Mouse (Mus musculus) heart, embryonic 16.5 days (tissue): Measurements from ENCODE around the gene Mx1. TPM values are rescaled to one million over a fixed set of nuclear protein-coding genes. Genes with fewer than 3 reads are reported as not detected.

Experiments used
- ATAC-seq: fragments of 200-750 bp; cut with Nextera tagmentation; replicated peaks from 2 replicates; pipeline ENCODE4 v1.8.0; 2017; ENCODE audit warnings: moderate number of reproducible peaks; ENCODE audit not compliant: insufficient read depth, low FRiP score; ENCODE audit errors: extremely low read depth
- H3K27ac ChIP-seq: fragments of 300-500 bp; sonication (generic); 2 replicates; pipeline ENCODE4 v1.5.1; 2014; ENCODE audit warnings: mild to moderate bottlenecking, low read length, control low read depth, moderate library complexity
- H3K27me3 ChIP-seq: fragments of 300-500 bp; sonication (generic); 2 replicates; pipeline ENCODE4 v1.6.1; 2014; ENCODE audit warnings: low read length, mixed read lengths; ENCODE audit not compliant: control insufficient read depth, insufficient read depth
- H3K36me3 ChIP-seq: fragments of 300-500 bp; sonication (generic); 2 replicates; pipeline ENCODE4 v1.6.1; 2014; ENCODE audit not compliant: control insufficient read depth, insufficient read depth
- H3K4me1 ChIP-seq: fragments of 300-500 bp; sonication (generic); 2 replicates; pipeline ENCODE4 v1.6.1; 2014; ENCODE audit warnings: low read length, mixed read lengths; ENCODE audit not compliant: control insufficient read depth, insufficient read depth
- H3K4me2 ChIP-seq: fragments of 300-500 bp; sonication (generic); 2 replicates; pipeline ENCODE4 v1.6.1; 2014; ENCODE audit warnings: low read depth, mild to moderate bottlenecking, control low read depth, low read length
- H3K4me3 ChIP-seq: fragments of 300-500 bp; sonication (generic); 2 replicates; pipeline ENCODE4 v1.5.1; 2014; ENCODE audit warnings: mild to moderate bottlenecking, control low read depth, low read length
- H3K9ac ChIP-seq: fragments of 300-500 bp; sonication (generic); 2 replicates; pipeline ENCODE4 v1.6.1; 2014; ENCODE audit warnings: low read length, control low read depth
- H3K9me3 ChIP-seq: fragments of 300-500 bp; sonication (generic); replicated peaks from 2 replicates; pipeline ENCODE4 v1.6.1; 2016; ENCODE audit warnings: low read length; ENCODE audit not compliant: control insufficient read depth
- WGBS: fragments of 180-500 bp; shearing (Covaris S2); extraction: QIAGEN DNeasy Blood & Tissue Kit; methylation state at CpG from one replicate; pipeline ENCODE4 v1.1.7; 2014; 5-methylcytosine and 5-hydroxymethylcytosine counted together
- polyA plus RNA-seq: library from polyadenylated mRNA; unstranded; fragments of >200 nt; fragmentation: Nextera tagmentation; extraction: Ambion mirVana; gene quantifications from 2 replicates; pipeline ENCODE4 v1.2.1, GENCODE M21; 2015

Mx1 gene
- polyA plus RNA-seq: 0.17 and 0.47 TPM in 2 replicates

GRCm38 (mm10) chr16:97462481-97463181 is at the start of gene Mx1:
TSS of gene Mx1 (minus strand) at chr16:97462907.
- no peak within 1 kb of the TSS for H3K27ac ChIP-seq
- H3K4me3 ChIP-seq: no peak within 1 kb of the TSS
- ATAC-seq: peak; percentile 55; the same call in 1 of the 2 replicates
- H3K4me2 ChIP-seq: no peak within 1 kb of the TSS
- no peaks in the 10 kb centered on the region for H3K27me3 ChIP-seq
- no peaks in the 10 kb centered on the region; the same call in 1 of the 2 replicates for H3K9me3 ChIP-seq
- H3K4me1 ChIP-seq: no peaks in the 10 kb centered on the region
- H3K36me3 ChIP-seq: no peaks in the 10 kb centered on the region
- 45% methylated on average over 4 of the region's 4 CpGs for WGBS
- no peak within 1 kb of the TSS for H3K9ac ChIP-seq

DNA sequence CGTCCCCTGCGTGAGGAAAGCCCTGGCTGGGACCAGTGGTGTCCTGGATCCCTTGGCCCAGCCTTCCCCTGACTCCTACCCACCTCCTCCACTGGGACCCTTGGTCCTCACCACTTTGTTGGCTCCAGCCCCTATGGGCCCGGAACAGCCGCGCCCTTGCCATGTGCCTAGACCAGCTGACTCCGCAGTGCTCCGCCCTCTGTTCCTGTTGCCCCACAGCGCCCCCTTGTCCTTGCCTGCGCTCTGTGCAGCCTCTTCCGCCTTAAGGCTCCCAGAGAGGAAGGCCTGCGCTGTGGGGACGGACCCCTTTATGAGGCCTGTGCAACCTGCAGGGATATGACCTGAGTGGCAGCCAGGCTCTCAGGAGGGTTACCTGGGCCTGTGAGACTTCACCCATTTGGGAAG is 49.6 kb upstream of the Mx1 start:
- WGBS: 92% methylated on average over 12 of the region's 12 CpGs

GRCm38 (mm10) chr16:97511495-97511894 is 48.8 kb upstream of the Mx1 start:
- Histone ChIP-seq H3K4me1 (no peaks in the 10 kb centered on the region; the same call in 1 of the 2 replicates), H3K36me3 (no peaks in the 10 kb centered on the region), H3K27ac (no peak overlapping the region), H3K9me3 (no peaks in the 10 kb centered on the region), H3K9ac (no peak overlapping the region), H3K27me3 (no peaks in the 10 kb centered on the region), H3K4me3 (no peak overlapping the region), H3K4me2 (no peak overlapping the region)
- ATAC-seq: no peak

More for the DNA sequence above, 49.6 kb upstream of the Mx1 start:
- Histone ChIP-seq H3K9ac (no peak overlapping the region), H3K9me3 (no peaks in the 10 kb centered on the region), H3K36me3 (no peaks in the 10 kb centered on the region), H3K4me2 (no peak overlapping the region), H3K27me3 (no peaks in the 10 kb centered on the region), H3K4me3 (no peak overlapping the region), H3K27ac (no peak overlapping the region), H3K4me1 (no peaks in the 10 kb centered on the region; the same call in 1 of the 2 replicates)
- ATAC-seq: no peak

GRCm38 (mm10) chr16:97510849-97511248 is 48.1 kb upstream of the Mx1 start:
- WGBS: 38% methylated on average over 5 of the region's 5 CpGs
- Histone ChIP-seq H3K9me3 (no peaks in the 10 kb centered on the region), H3K27ac (no peak overlapping the region), H3K4me1 (no peaks in the 10 kb centered on the region; the same call in 1 of the 2 replicates), H3K27me3 (no peaks in the 10 kb centered on the region), H3K4me3 (no peak overlapping the region), H3K4me2 (no peak overlapping the region), H3K36me3 (no peaks in the 10 kb centered on the region), H3K9ac (no peak overlapping the region)
- ATAC-seq: no peak

DNA sequence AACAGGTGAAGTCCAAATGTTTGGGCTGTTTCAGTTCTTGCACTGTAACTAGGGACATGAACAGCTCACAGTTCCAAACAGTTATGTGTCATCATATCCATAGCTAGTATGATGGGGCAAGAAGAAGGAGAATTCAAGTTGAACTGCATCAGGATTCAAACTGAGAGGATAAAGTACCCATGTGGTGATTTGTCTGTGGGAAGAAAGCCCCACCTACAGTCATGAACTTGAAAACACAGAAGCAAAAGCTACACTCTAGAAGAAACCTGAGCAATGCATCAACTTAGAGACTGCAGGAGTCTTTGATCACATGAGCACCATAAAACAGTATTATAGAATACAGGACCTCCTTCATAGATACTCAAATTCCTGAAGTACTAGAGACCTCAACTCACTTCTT is 45.1 kb upstream of the Mx1 start:
- no peaks in the 10 kb centered on the region for H3K36me3 ChIP-seq
- H3K9me3 ChIP-seq: no peaks in the 10 kb centered on the region
- no peaks in the 10 kb centered on the region for H3K27me3 ChIP-seq
- H3K9ac ChIP-seq: no peak overlapping the region
- H3K4me3 ChIP-seq: no peak overlapping the region
- no peak for ATAC-seq
- H3K4me1 ChIP-seq: no peaks in the 10 kb centered on the region
- no peak overlapping the region for H3K27ac ChIP-seq
- no peak overlapping the region for H3K4me2 ChIP-seq

DNA sequence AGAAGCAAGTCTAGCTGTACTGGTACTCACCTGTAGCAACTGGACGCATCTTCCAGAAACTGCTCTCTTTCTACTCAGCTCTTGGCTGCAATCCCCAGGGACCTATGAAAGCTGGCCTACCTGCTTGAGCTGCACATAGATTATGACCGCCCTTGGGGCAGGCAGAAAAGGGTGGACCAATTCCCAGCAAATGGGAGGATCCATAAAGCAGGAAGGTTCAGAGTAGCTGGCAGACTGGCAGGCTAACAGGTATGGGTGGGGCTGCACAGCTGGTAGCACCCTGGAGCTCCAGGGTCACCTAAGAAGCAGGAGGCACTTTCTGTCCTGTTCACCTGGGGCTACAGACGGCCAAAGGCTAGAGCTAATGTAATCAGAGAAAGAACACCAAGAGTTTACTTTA is 42.1 kb upstream of the Mx1 start:
- H3K27ac ChIP-seq: no peak overlapping the region
- no peak for ATAC-seq
- WGBS: 74% methylated on average over 3 of the region's 3 CpGs

DNA sequence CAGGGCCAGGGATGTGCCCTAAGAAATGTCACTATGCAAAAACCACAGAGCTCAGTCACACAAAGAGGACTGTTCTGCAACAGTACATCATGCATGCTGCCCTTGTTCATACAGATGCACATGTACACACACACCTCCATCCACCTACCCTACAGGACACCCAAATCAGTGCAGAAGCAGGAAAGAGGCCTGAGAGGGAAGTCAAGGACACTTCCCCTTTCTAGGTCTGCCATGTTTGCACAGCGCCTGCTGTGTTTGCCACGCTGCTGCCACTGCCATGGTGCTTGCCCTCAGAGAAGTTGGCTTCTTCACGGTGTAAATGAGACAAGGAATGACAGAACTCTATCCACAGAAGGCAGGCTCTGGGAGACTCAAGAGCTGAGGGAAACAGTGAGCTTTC is 41.1 kb upstream of the Mx1 start:
- H3K27me3 ChIP-seq: no peaks in the 10 kb centered on the region
- H3K4me2 ChIP-seq: no peak overlapping the region
- no peaks in the 10 kb centered on the region for H3K4me1 ChIP-seq
- 79% methylated on average over 3 of the region's 3 CpGs for WGBS
- H3K27ac ChIP-seq: no peak overlapping the region
- H3K4me3 ChIP-seq: no peak overlapping the region
- H3K9ac ChIP-seq: no peak overlapping the region
- H3K36me3 ChIP-seq: no peaks in the 10 kb centered on the region
- no peaks in the 10 kb centered on the region for H3K9me3 ChIP-seq
- ATAC-seq: no peak

More for the DNA sequence above, 42.1 kb upstream of the Mx1 start:
- H3K4me2 ChIP-seq: no peak overlapping the region
- no peaks in the 10 kb centered on the region for H3K9me3 ChIP-seq
- no peaks in the 10 kb centered on the region for H3K4me1 ChIP-seq
- H3K4me3 ChIP-seq: no peak overlapping the region
- no peak overlapping the region for H3K9ac ChIP-seq
- no peaks in the 10 kb centered on the region for H3K36me3 ChIP-seq
- H3K27me3 ChIP-seq: no peaks in the 10 kb centered on the region

DNA sequence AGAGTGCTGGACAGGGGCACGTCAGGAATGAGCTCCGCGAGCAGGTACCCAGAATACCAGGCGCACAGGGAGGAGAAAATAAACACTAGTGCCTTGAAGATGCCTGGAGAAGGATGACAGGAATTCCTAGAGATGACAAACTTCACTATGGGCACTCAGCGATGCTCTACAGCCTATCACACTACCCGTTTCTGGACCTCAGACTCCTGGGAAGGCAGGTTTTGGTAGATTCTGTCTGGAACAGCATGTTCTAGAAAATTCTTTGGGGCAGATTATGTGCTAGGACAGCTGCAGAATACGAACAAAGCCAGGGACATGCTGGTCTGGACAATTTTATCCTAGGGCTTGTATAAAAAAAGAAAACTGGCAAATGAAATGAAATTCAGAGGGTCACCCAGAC is 38.2 kb upstream of the Mx1 start:
- Histone ChIP-seq H3K4me1 (no peaks in the 10 kb centered on the region), H3K9me3 (no peaks in the 10 kb centered on the region), H3K27ac (no peak overlapping the region), H3K9ac (no peak overlapping the region), H3K36me3 (no peaks in the 10 kb centered on the region), H3K4me2 (no peak overlapping the region), H3K4me3 (no peak overlapping the region), H3K27me3 (no peaks in the 10 kb centered on the region)
- no peak for ATAC-seq
- 76% methylated on average over 7 of the region's 7 CpGs for WGBS

- H3K4me1 ChIP-seq: no peaks in the 10 kb centered on the region
- ATAC-seq: no peak
- H3K9ac ChIP-seq: no peak overlapping the region
- no peak overlapping the region for H3K4me2 ChIP-seq
- H3K9me3 ChIP-seq: no peaks in the 10 kb centered on the region
- H3K27ac ChIP-seq: no peak overlapping the region
- no peaks in the 10 kb centered on the region for H3K36me3 ChIP-seq
- 87% methylated on average over 7 of the region's 7 CpGs for WGBS
- no peak overlapping the region for H3K4me3 ChIP-seq
- H3K27me3 ChIP-seq: no peaks in the 10 kb centered on the region
These were observed 36.7 kb upstream of the Mx1 start for GRCm38 (mm10) chr16:97499450-97499849.
